Mouse (Mus musculus) forelimb bud, embryonic 11.5 days (tissue): Measurements from ENCODE around the gene Nap1l4.
A peak's percentile ranks its signal among the peaks of the same experiment; 100 is the strongest.
"Not testable (repeated sequence)": the region's sequence is repeated elsewhere in the genome, so short reads cannot be mapped to it uniquely, and the experiment has no call there.

ENCODE experiments used
- DNase-seq: peaks from one replicate; pipeline ENCODE4 v3.0.0-alpha.2; 2012; ENCODE audit warnings: low read depth, low spot score

Gene Nap1l4

DNA sequence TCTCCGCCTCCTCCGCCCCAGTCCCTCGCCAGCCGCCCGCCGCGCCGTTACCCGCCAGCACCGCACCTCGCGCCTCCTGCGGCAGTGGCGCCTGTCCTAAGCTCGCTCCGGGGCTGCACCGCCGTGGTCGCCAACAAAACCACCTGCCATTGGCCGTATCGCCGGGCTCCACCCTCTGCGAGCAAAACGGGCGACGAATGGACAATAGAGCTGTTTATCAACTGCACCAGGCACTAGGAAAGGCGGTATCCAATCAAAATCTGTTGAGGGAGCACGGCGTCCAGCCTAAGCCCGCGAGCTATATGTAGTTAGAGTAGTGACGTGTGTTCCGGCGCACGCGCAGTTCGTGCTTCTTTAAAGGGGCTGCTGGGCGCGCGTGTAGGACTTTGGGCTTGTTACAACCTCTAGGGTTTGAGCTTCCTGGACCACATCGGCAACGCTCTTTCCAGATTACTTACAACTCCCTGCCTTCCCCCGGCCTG is at the start of gene Nap1l4:
Nap1l4 (minus strand) TSS at position 131 of the 482 bp plus-strand sequence.
- DNase-seq, result peak; percentile 99

DNA sequence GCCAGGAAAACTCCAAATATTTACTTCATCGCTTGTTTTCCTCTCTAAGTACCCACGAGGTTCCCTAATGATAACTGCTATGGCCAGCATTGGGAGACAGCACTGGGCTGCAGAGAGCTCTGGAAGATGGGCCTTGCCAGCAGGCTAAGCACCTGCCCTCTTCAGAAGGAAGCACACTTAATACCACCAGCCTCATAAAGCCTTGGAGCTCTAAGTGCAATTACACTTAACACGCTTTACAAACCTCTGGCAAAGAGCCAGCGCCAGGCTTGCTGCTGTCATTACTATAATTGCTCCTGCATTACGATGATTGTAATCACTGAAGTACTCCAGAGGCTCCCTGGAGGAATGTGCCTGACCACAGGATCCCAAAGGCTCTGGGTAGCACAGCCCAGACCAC is 46.0 kb upstream of the Nap1l4 start:
- no peak for DNase-seq

DNA sequence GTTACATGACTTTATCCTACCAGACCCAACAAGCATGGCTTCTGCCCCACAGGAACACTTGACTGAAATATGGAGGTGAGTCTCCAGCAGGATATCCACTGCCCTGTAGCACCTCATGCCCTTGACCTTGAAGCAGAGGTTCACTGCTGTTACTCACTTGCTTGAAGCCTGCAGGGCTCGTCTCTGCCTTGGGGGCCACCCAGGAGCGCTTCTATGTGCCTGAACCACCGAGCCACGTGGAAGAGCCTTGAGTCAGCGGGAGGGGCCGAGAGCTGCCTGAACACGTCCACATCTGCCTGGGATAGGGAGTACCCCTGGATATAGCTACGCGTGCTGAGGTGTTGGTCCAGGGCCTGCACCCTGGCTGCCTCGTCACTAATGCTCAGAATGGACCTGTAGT is 43.3 kb upstream of the Nap1l4 start:
- DNase-seq, result no peak

DNA sequence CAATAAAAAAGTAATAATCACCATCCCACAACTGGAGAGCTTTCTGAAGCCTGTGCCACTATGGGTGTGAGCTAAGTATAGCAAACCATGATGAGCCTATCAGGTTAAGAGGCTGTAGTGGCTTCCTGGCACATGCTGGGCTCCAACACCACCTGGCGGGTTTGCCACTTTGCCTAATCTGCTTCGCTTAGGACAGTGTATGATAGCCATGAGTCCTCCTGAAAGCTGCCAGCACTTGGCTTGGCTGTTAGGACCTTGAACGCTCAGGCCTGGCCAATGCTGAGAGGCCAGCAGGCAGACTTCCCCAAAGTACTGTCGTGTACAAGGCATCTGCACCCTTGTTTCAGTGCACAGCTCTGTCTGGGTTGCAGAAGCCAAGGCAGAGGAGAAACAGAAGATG is 39.1 kb upstream of the Nap1l4 start:
- no peak for DNase-seq

DNA sequence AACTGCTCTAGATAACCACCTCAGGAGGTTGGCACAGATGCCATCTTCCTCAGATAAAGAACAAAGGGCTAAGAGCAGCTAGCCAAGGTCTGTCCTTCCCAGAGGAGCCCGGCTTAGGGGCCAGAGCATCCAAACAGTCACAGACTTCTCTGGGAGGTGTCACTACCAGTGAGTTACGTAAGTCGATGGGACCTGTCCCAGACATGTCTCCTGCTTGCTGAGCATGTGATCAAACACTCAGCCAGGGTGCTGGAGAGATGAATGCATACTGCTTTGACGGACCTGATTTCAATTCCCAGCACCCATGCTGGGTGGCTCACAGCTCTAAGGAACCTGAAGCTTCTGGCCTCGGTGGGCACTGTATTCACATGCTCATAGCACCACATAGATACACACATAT is 38.7 kb upstream of the Nap1l4 start:
- DNase-seq, result no peak

DNA sequence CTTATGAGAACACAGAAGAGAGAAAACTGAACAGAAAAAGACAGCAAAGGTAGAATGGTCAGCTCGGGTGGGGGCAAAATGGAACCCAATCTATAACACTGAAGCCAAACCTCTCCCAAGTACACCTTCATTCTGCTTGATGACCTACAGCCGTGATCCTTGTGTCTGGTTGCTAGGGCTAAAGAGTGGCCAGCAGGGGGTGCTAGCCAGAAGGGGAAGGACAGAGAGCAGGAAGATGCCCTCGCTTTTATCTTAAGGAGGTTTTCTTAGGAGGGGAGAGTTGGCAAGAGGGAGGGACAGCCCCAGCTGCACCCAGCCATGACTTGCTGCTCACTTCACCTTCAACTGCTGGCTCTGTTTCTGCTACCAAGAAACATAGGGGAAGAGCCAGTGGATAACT is 35.0 kb upstream of the Nap1l4 start:
- DNase-seq, result peak; percentile 52

DNA sequence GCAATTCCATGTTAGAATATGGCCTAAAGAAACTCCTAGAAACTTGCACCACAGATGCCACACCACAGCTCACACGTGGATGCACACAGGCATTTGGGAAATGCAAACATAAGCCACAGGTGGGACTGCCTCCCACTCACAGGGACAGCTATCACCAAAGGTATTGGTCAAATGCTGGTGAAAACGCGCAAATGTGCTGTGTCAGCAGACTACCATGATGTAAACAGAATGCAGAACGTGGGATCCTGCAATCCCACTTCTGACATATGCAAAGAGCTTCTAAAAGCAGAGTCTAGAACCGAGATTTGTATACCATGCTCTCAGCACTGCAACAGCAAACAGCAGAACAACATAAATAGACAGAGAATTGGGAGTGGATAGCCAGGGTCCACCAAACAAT is 34.1 kb upstream of the Nap1l4 start:
- DNase-seq, result no peak

DNA sequence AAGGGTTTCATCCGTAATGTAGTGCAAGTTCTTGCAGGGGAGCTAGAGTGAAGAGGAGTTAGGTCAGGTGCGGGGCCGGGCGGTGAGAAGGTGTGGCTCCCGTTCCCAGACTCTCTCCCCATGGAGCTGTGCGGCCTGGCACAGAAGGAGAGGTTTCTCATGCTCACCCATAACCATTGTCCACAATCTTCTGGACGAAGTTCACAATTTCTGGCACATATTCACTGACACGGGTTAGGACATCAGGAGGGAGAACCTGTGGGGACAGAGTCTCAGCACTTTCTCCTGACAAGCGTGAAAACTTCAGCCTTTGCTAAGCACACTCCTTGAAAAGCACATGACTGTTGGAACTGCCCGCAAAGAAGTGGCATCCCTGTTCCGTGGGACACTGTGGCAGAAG is 26.8 kb upstream of the Nap1l4 start:
- DNase-seq, result no peak

DNA sequence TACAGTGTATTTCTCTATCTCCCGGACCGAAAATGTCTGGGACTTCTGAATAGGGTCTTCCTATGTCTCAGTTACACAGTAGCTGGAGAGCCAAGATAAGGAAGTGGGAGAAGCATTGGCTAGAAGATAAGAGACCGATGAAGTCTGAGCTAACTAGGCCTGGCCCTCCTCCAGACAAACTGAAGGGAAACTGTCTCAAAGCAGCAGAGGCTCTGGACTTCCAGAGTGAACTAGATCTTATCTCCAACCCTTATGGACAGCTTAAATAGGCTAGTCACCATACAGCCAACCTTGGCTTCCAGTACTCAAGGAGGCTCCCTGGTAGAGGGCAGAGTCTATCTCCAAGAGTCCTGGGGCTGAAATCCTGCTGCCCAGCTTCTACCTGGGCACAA is 16.7 kb upstream of the Nap1l4 start:
- no peak for DNase-seq

DNA sequence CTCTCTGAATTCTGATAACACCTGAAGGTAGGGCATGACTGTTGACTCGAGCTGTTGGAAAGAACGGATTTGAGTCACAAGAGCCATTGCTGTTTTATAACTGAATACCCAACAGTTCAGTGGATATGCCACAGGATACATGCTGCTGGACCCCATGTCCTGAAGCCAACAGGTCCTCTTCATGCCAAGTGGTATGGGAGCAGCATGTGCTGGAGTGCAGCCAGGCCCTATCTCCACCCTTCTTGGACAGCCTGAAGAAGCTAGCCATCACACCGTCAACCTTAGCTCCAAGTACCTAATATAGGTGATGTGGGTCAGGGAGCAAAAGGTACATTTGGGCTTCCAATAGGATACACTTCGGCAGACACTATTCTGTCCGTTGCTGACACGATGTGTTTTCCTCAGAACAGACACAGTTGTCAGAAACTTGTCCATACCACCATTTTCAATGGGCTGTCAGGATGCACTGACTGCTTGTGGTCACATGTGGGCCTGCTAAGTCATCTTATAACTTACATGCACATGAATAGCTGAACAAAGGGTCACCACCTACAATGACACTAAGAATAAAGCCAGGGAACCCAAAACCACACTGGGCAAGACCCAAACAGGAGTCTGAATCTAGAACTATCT is 16.2 kb upstream of the Nap1l4 start:
- no peak for DNase-seq

DNA sequence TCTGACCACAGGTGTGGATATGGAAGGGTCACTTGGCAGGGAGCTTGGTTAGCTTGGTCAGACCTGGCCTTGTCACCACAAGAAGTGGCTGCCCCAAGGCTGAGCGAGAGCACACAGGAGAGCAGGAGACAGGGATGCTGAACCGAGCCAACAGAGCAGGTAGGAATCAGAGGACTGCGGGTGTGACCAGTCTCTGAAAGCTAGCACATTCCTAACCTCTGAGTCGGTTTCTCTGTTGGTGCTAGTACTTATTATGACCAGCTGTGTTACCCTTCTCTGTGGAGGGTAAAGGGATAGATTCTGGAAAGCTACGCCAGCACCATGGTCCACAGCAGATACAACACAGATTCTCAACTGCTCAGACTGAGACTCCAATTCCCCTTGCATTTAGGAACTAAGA is 14.9 kb upstream of the Nap1l4 start:
- no peak for DNase-seq

DNA sequence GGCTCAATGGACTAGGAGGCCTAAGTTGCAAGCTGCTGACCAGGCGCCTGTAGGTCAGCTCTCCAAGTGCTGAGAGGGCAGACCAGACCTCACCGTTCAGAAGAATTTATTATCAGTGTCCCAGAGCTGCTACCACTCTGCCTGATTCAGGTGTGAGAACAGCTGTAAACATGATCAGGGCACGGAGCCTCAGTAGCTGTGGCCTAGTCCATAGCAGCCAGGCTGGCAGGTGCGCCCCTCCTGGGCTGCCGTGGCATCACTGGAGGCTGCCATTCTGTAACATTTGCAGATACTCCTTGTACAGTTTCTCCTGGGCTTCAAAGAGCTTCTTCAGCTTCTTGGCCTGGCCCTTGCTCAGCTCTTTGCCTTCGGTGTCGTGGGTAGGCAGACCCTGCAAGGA is 8.7 kb upstream of the Nap1l4 start:
- no peak for DNase-seq

DNA sequence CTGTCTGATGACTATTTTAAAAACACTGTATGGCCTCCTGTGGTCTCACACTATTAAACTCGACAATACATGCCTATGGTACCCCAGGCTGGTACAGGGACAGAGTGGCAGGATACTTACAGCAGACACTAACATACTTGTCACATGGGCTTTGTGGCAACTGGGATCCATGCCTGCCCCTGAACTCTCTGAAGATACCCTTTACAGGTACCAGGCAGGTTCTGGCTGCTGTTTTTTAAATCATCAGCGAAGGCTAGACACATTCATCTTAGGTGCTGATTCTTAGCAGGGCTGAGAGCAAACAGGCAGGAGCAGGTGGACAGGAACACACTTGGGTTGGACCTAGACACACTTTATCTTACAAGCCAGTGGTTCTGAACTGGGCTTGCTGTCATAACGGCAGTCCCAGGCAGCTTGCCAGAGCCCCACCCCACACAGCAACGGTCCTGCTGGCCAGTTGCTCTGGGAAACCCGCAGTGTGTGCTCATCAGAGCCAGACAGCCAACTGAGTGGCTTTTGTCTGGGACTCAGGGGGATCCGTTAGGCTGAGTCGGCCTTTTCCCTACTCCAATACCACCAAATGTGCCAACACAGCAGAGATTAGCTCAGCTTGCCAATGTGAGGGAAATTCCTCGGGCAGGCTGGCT is 8.2 kb upstream of the Nap1l4 start:
- no peak for DNase-seq

DNA sequence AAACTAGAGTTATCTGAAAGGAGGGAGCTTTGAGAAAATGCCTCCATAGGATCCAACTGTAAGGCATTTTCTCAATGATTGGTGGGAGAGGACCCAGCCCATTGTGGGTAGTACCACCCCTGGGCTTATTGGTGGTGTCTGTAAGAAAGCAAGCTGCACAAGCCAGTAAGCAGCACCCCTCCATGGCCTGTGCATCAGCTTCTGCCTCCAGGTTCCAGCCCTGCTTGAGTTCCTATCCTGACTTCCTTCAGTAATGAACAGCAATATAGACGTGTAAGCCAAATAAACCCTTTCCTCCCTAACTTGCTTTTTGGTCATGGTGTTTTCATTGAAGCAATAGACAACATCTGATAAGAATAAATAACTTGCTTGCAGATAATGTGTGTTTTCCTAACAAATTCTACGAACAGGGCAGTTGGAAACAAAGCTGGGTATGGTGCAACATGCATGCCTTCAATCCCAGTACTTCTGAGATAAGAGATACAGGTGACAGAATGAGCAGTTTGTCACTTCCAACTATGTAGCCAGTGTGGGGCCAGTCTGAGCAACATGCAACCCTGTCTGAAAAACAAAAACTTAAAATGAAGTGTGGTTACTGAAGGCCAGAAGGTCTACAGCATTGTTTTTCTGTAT is 798 bp upstream of the Nap1l4 start:
- DNase-seq, result no peak

DNA sequence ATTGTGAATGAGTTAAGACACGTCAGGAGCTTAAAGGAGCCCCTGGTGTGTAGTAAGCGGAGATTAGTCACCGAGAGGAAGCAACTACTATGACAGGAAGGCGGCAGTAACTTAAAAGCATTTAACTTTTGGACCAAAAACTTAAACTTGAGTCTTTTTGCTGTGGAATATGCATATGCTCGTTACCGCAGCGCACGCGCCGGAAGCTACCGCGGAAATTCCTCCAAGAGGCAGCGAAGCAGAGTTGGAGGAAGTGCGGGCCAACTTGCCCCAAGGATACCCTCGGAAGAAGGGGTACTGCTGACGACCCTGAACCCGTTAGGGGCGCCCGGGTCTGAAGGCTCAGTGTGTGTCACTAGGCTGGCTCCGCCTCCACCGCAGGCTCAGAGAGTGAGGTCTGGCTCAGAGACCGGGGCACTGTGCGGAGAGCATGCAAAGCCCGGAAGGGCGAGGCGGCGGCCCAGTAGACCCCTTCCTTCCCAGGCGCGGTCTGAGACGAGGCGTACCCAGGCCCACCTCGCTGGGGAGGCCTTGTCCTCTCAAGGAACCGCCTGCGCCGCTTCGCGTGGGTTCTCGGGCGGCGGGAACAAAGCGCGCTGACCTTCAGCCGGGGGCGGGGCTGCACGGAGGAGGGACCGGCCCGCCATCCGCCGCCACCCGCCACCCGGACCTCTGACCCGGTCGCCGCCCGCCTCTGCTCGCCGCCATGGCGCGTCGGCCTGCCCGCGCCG is 510 bp downstream of the Nap1l4 start:
- DNase-seq, result peak; percentile 51

DNA sequence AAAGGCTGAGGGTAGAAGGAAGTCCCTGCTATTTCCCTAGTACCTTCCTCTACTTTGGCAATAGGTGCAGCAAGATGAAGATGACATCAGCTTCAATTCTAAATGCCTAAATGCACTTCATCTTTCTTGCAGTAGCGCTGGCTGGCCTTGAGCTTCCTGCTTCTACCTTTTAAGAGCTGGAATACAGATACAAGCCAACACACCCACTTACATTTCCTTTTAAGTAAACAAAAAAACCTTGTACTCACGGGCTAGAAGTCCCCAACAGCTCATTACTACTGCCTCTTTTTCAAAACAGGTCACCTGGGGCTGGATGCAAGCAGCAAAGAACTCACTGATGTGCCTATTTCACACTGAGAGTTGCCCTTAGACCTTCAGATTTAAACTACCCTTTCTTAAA is 2.4 kb downstream of the Nap1l4 start:
- no peak for DNase-seq

DNA sequence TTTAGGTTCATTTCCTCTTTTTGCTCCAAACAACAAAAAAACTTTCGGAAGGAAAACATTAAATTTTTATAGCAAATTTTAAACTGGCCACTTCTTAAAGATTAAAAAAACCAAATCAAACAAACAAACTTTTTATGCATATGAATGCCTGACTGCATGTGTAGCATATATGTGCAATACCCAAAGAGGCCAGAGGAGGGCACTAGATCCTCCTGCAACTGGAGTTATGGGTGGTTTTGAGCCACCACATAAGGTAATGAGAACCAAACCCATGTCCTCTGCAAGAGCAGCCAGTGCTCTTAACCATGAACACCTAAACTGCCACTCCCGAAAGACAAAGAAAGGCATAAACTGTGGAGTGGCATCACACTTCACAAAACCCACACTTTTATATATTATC is 4.5 kb downstream of the Nap1l4 start:
- peak; percentile 59 for DNase-seq

DNA sequence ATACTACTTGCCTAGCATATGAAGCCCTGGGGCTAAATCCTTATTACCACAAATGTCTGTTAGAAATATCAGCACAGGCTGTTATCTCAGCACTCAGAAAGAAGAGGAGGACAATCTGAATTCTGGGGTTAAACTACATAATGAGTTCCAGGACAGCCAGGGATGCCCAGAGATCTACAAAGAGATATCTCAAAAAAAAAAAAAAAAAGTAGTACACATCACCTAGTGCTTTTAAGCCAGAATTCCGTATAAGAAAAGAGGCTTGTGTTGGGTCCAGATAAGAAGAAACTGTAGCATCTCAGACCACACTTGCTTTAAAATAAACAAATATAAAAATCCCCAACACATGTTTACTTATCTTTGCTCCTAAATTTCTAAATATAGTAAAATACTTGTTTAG is 10.2 kb downstream of the Nap1l4 start:
- no peak for DNase-seq

DNA sequence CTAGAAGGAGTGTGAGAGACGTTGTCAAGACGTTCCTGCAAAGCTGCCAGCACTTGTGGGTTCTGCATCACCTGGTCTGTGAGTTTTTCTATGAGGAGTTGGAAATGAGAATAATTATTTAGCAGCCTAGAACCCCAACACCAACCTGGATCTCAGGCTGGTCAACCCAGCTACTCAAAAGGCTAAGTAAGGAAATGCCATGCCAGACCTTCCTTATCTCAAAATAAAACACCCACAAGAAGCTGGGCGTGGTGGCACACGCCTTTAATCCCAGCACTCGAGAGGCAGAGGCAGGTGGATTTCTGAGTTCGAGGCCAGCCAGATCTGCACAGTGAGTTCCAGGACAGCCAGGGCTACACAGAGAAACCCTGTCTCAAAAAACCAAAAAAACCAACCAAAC is 10.7 kb downstream of the Nap1l4 start:
- not testable (repeated sequence) for DNase-seq

DNA sequence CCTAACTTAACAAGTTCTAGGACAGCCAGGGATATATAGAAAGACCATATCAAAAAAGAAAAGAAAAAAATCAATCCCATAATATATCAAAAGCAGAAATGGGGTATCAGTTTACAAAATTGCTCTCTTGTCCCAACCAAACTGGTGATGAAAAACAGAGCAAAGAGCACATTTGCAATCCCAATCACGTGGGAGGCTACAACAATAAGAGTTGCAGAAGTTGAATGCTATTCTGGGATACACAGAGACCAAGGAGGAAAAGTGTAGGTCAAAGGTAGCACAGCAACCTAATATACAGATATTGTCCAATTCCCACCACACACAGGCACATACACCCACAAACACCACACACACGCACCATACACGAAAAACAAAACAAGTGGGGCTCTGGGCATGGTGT is 12.7 kb downstream of the Nap1l4 start:
- DNase-seq, result no peak

DNA sequence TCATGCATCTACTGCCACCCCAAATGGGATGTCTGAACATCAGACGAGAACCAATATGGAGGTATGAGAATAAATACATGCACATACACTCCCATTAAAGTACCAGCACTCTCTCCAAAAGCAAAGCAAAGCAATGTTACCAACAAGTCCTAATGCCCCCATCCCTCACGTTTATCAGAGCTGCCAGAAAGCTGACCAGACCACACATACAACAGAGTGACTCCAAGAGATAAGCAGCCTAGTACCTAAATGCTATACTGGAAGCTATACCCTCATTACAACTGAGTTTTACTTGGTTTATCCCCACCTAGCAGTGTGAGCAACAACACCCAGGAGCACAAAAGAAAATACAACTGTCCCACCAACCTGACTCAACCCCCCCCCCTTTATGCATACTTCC is 15.6 kb downstream of the Nap1l4 start:
- DNase-seq, result no peak

DNA sequence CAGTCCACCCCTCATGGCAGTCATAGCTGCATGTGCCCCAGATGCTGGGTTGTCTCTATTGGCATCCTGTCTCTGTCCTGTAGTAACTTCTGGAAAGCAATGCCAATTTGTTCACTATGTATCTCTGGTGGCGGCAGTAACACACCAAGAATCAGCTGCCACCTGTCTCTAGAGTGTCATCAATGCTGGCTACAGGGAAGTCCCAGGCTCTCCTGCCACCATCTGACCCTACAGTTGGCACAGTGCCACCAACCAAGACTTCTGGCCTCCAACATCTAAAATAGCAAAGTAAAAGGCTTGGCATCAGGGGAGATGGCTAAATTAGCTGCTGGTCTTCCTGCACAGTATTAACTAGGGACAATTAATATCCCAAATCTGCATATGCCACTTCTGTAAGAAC is 16.5 kb downstream of the Nap1l4 start:
- no peak for DNase-seq

DNA sequence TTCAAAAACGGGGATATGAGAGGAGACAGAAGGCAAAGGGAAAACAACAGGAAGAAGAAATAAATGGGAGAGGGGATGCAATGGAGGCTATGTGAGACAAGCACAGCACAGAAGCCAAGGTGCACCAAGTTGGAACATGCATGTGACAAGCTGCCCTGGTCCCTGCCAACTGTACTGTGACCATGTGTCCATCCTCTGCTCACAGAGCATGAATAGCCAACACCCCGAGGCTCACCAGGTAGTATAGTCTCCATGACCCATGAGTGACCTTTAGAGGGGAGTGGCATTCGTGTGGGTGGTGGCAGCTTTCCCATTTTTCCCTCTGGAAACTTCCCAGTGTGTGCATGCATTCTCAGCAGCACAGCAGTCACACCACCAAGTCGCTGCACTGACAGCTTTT is 29.6 kb downstream of the Nap1l4 start:
- no peak for DNase-seq
